Mouse (Mus musculus) liver, embryonic 13.5 days (tissue): ENCODE results near the gene Osbpl3. TPM values are rescaled to one million over a fixed set of nuclear protein-coding genes. Genes with fewer than 3 reads are reported as not detected.

Source experiments
- ATAC-seq: fragments of 200-750 bp; cut with Nextera tagmentation; 2 replicates; pipeline ENCODE4 v1.8.0; 2017; ENCODE audit warnings: low read depth, mild to moderate bottlenecking, moderate number of reproducible peaks, moderate library complexity
- DNase-seq: peaks from one replicate; pipeline ENCODE4 v3.0.0; 2022
- H3K27ac ChIP-seq: fragments of 300-500 bp; sonication (generic); 2 replicates; pipeline ENCODE4 v1.5.1; 2015; ENCODE audit warnings: moderate library complexity, mild to moderate bottlenecking, inconsistent platforms
- H3K27me3 ChIP-seq: fragments of 300-500 bp; sonication (generic); 2 replicates; pipeline ENCODE4 v1.6.1; 2015; ENCODE audit warnings: mild to moderate bottlenecking, inconsistent platforms
- H3K36me3 ChIP-seq: fragments of 300-500 bp; sonication (generic); 2 replicates; pipeline ENCODE4 v1.6.1; 2015; ENCODE audit warnings: mild to moderate bottlenecking, inconsistent platforms
- H3K4me1 ChIP-seq: fragments of 300-500 bp; sonication (generic); replicated peaks from 2 replicates; pipeline ENCODE4 v1.6.1; 2015; ENCODE audit warnings: inconsistent platforms
- H3K4me2 ChIP-seq: fragments of 300-500 bp; sonication (generic); 2 replicates; pipeline ENCODE4 v1.6.1; 2015; ENCODE audit warnings: inconsistent platforms, mild to moderate bottlenecking, moderate library complexity
- H3K4me3 ChIP-seq: fragments of 300-500 bp; sonication (generic); replicated peaks from 2 replicates; pipeline ENCODE4 v1.5.1; 2015; ENCODE audit warnings: mild to moderate bottlenecking, inconsistent platforms
- H3K9ac ChIP-seq: fragments of 300-500 bp; sonication (generic); 2 replicates; pipeline ENCODE4 v1.6.1; 2015; ENCODE audit warnings: mild to moderate bottlenecking, inconsistent platforms
- H3K9me3 ChIP-seq: fragments of 300-500 bp; sonication (generic); replicated peaks from 2 replicates; pipeline ENCODE4 v1.6.1; 2016; ENCODE audit warnings: inconsistent platforms
- WGBS: fragments of 180-500 bp; shearing (Covaris S2); methylation state at CpG from one replicate; pipeline ENCODE4 v1.1.7; 2015; ENCODE audit not compliant: insufficient replicate concordance; 5-methylcytosine and 5-hydroxymethylcytosine counted together
- polyA plus RNA-seq: library from polyadenylated mRNA; unstranded; fragments of >200 nt; fragmentation: Nextera tagmentation; extraction: Ambion mirVana; gene quantifications from 2 replicates; pipeline ENCODE4 v1.2.1, GENCODE M21; 2015

The Osbpl3 gene
- polyA plus RNA-seq, 1 experiment from 2014 or later = 0.70 TPM

GRCm38 (mm10) chr6:50263670-50264069 is 192.3 kb downstream of the Osbpl3 start, which contains the start of gene Gsdme:
Gene Gsdme, minus strand, starts transcription at chr6:50263862.
- Histone ChIP-seq H3K27ac (no peak within 1 kb of the TSS), H3K9me3 (no peaks in the 10 kb centered on the region), H3K36me3 (no peaks in the 10 kb centered on the region), H3K4me2 (no peak within 1 kb of the TSS), H3K9ac (no peak within 1 kb of the TSS), H3K4me3 (no peak within 1 kb of the TSS), H3K27me3 (peaks cover 20% of the 10 kb centered on the region), H3K4me1 (peaks cover 7% of the 10 kb centered on the region; the same call in 1 of the 2 replicates)
- WGBS = 51% methylated on average over 6 of the region's 6 CpGs
- no peak for ATAC-seq
- no peak for DNase-seq

- DNase-seq (no peak), ATAC-seq (no peak)
- Histone ChIP-seq H3K9ac (no peak overlapping the region), H3K4me1 (peaks cover 7% of the 10 kb centered on the region; the same call in 1 of the 2 replicates), H3K9me3 (no peaks in the 10 kb centered on the region), H3K4me3 (no peak overlapping the region), H3K36me3 (no peaks in the 10 kb centered on the region), H3K4me2 (peak overlapping the region; percentile 59), H3K27me3 (peaks cover 20% of the 10 kb centered on the region), H3K27ac (no peak overlapping the region)
- 28% methylated on average over 7 of the region's 7 CpGs for WGBS
Measured at GRCm38 (mm10) chr6:50262310-50262709, 193.7 kb downstream of the Osbpl3 start.

DNA sequence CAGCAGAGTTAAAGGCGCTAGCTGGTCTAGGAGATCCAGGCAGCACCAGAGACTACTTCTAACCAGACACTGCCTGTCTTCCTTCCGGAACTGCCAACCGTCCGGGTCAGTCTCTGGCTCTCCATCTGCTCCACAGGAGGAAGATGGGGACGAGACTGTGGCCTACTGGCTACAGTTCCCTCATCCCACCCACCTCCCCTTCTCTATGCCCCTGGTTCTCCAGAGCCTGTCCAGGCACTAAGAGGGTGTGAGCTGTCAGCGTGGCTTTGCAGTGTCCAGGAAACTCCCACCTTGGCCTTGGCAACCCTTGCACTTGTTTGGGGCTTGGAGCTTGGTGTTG is 194.1 kb downstream of the Osbpl3 start:
- Histone ChIP-seq H3K9me3 (no peaks in the 10 kb centered on the region), H3K4me1 (peaks cover 7% of the 10 kb centered on the region; the same call in 1 of the 2 replicates), H3K4me2 (peak overlapping the region; percentile 59), H3K9ac (peak overlapping the region; percentile 36; the same call in 1 of the 2 replicates), H3K27me3 (peaks cover 20% of the 10 kb centered on the region), H3K27ac (no peak overlapping the region), H3K36me3 (no peaks in the 10 kb centered on the region), H3K4me3 (peak overlapping the region; percentile 48)
- ATAC-seq (peak; percentile 50; the same call in 1 of the 2 replicates), DNase-seq (no peak)
- WGBS = 2% methylated on average over 6 of the region's 6 CpGs

DNA sequence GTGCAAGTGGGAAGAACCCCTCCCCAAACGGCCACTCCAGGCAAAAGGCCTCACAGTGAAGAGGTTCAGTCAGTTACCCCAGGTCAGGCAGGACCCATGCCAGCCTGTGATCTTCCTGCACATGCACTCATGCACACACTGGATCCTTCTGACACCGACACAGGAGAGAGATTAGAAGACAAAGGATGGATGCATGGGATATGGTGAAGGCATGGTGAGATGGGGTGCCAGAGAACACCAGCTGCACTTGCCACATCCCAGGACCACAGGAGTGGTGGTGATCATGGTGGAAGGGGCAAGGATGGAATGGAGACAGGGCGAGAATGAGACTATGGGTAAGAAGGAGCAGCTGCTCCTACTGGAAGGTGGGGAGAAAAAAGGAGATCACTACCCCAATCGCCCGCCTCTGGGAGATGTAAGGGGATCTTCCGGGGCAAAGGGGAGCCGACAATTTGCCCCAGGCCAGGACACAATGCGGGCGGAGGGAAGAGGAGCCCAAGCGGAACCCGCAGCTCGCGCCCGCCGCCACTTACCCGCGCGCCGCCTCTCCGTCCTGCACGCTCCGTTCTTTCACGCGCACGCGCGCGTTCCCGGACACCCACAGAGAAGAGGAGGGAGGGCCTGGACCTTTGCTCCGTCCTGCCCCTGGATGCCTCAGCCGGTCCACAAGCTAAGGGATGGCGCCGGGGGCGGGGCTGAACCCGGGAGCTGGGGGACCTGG is 194.6 kb downstream of the Osbpl3 start:
- Histone ChIP-seq H3K27ac (no peak overlapping the region), H3K4me3 (peak overlapping the region; percentile 48), H3K9me3 (no peaks in the 10 kb centered on the region), H3K4me2 (peak overlapping the region; percentile 59), H3K27me3 (peaks cover 20% of the 10 kb centered on the region), H3K4me1 (peaks cover 7% of the 10 kb centered on the region; the same call in 1 of the 2 replicates), H3K36me3 (no peaks in the 10 kb centered on the region), H3K9ac (peak overlapping the region; percentile 36; the same call in 1 of the 2 replicates)
- DNase-seq (peak; percentile 9), ATAC-seq (peak; percentile 75)
- 4% methylated on average over 35 of the region's 35 CpGs for WGBS

DNA sequence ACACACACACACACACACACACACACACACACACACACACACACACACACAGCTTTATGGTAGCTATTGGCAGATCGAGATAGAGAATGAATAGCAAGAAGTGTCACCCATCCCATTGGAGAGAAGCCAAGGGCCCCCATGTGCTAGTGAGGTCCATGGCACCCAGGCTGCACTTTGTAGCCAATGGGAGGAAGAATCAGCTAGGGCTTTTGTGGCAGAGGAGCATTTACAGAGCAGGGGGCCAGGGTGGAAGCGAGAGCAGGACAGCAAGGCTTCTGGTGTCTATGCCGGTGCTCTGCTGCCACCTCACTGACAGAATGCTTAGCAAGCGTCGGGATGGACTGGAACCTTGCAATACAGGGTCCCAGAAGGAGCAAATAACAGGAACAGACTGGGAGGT is 200.6 kb downstream of the Osbpl3 start:
- no peak overlapping the region for H3K4me3 ChIP-seq
- H3K27ac ChIP-seq = no peak overlapping the region
- peaks cover 5% of the 10 kb centered on the region; the same call in 1 of the 2 replicates for H3K4me1 ChIP-seq
- no peak for DNase-seq
- 47% methylated on average over 5 of the region's 5 CpGs for WGBS
- H3K27me3 ChIP-seq = no peaks in the 10 kb centered on the region
- no peak overlapping the region for H3K4me2 ChIP-seq
- H3K9ac ChIP-seq = no peak overlapping the region
- H3K36me3 ChIP-seq = no peaks in the 10 kb centered on the region
- no peaks in the 10 kb centered on the region for H3K9me3 ChIP-seq
- ATAC-seq = no peak

DNA sequence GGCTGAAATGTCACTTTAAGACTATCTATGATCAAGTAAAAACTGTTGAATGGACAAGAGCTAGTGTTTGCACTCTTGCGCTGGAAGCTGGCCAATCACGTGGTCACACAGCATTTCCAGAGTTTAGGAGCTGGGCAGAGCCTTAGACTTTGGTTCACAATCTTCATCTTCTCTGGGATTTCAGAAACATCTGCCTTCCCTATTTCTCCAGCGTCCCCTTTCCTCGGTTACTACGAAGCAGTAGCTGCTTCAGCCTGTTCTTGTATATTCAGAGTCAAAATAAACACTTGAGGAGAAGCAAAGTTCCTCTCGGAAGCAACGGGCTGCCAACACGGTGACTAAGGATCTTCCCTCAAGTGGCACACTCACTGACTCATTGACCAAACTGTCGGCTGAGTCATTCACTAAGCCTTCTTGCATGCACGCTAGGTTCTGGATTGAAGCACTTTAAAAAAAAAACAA is 201.2 kb downstream of the Osbpl3 start:
- WGBS = 16% methylated on average over 10 of the region's 10 CpGs
- no peaks in the 10 kb centered on the region for H3K36me3 ChIP-seq
- no peak for DNase-seq
- H3K9ac ChIP-seq = no peak overlapping the region
- H3K4me2 ChIP-seq = peak overlapping the region; percentile 14; the same call in 1 of the 2 replicates
- peaks cover 5% of the 10 kb centered on the region; the same call in 1 of the 2 replicates for H3K4me1 ChIP-seq
- H3K27ac ChIP-seq = no peak overlapping the region
- no peak overlapping the region for H3K4me3 ChIP-seq
- ATAC-seq = no peak
- H3K27me3 ChIP-seq = no peaks in the 10 kb centered on the region
- no peaks in the 10 kb centered on the region for H3K9me3 ChIP-seq

DNA sequence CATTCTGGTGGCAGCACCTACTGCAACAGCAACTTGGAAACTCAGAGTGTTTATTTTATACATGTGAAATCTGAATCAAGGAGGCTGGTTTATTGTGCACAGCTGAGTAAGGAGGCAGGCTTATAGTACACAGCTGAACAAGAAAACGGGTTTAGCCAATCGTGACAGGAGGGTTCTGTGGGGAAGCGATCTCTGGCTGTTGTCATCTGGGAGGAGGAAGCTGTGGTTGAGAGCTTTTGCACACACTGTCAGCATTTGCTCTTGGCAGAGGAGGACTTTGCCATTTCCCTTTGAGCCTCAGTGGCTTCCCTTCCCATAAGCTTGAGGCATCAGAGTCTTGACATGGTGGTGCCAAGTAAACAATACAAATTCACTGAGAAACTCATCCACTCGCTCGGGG is 203.3 kb downstream of the Osbpl3 start:
- no peak; the same call in 1 of the 2 replicates for ATAC-seq
- Histone ChIP-seq H3K36me3 (no peaks in the 10 kb centered on the region), H3K9me3 (no peaks in the 10 kb centered on the region), H3K4me1 (peaks cover 5% of the 10 kb centered on the region; the same call in 1 of the 2 replicates), H3K4me2 (no peak overlapping the region), H3K27ac (no peak overlapping the region), H3K27me3 (no peaks in the 10 kb centered on the region), H3K4me3 (no peak overlapping the region), H3K9ac (no peak overlapping the region)
- DNase-seq = no peak
- WGBS = 15% methylated on average over 5 of the region's 5 CpGs

DNA sequence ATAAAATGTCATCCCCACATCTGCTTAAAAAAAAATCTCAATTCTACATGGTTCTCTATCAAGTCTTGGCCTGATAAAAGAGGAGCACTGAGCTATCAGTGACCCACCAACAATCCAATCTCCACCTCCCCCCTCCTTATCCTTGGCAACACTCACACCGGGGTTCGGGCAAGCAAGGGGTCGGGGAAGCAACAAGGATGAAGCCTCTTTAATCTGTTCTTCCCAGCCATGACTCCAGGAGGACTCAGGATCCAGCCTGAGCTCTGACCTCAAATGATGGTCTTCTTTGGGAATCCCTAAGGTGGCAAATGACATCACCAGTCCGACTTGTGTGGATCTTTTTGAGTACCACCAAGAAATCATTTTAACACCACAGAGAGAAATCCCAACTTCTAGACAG is 208.2 kb downstream of the Osbpl3 start:
- DNase-seq (no peak), ATAC-seq (no peak)
- Histone ChIP-seq H3K4me1 (no peaks in the 10 kb centered on the region), H3K36me3 (no peaks in the 10 kb centered on the region), H3K9me3 (no peaks in the 10 kb centered on the region), H3K4me3 (no peak overlapping the region), H3K27me3 (no peaks in the 10 kb centered on the region), H3K27ac (no peak overlapping the region), H3K9ac (no peak overlapping the region), H3K4me2 (no peak overlapping the region)
- WGBS = 40% methylated on average over 4 of the region's 4 CpGs

- Histone ChIP-seq H3K27ac (no peak overlapping the region), H3K27me3 (no peaks in the 10 kb centered on the region), H3K36me3 (no peaks in the 10 kb centered on the region), H3K9me3 (no peaks in the 10 kb centered on the region), H3K4me2 (no peak overlapping the region), H3K4me3 (no peak overlapping the region), H3K4me1 (no peaks in the 10 kb centered on the region), H3K9ac (no peak overlapping the region)
- ATAC-seq (no peak), DNase-seq (no peak)
- WGBS = 27% methylated on average over 2 of the region's 2 CpGs
Measured at GRCm38 (mm10) chr6:50247356-50247755, 208.6 kb downstream of the Osbpl3 start.

GRCm38 (mm10) chr6:50244967-50245366 is 211.0 kb downstream of the Osbpl3 start:
- Histone ChIP-seq H3K4me3 (no peak overlapping the region), H3K36me3 (no peaks in the 10 kb centered on the region), H3K4me1 (peaks cover 17% of the 10 kb centered on the region), H3K9ac (no peak overlapping the region), H3K27me3 (no peaks in the 10 kb centered on the region), H3K4me2 (no peak overlapping the region), H3K27ac (no peak overlapping the region), H3K9me3 (no peaks in the 10 kb centered on the region)
- ATAC-seq (no peak), DNase-seq (no peak)
- 40% methylated on average over 4 of the region's 4 CpGs for WGBS

GRCm38 (mm10) chr6:50244126-50244525 is 211.9 kb downstream of the Osbpl3 start:
- no peaks in the 10 kb centered on the region for H3K27me3 ChIP-seq
- 56% methylated on average over 4 of the region's 4 CpGs for WGBS
- no peak overlapping the region for H3K9ac ChIP-seq
- H3K36me3 ChIP-seq = no peaks in the 10 kb centered on the region
- H3K4me1 ChIP-seq = peaks cover 21% of the 10 kb centered on the region
- H3K27ac ChIP-seq = no peak overlapping the region
- no peak overlapping the region for H3K4me3 ChIP-seq
- DNase-seq (no peak), ATAC-seq (no peak)
- H3K9me3 ChIP-seq = no peaks in the 10 kb centered on the region
- H3K4me2 ChIP-seq = no peak overlapping the region
